Mouse (Mus musculus) frontal cortex, postnatal 10 days (tissue): ENCODE results near the gene Vmn2r110.

Experiments
- DNase-seq, 2 experiments: peaks; one replicate each; pipeline ENCODE4 v3.0.0; 2022; ENCODE audit warnings: low spot score in 2 of 2, mixed read lengths in 1 of 2

Vmn2r110 gene

GRCm38 (mm10) chr17:20596323-20596722, at the start of gene Vmn2r110:
Vmn2r110 (minus strand) TSS chr17:20596423.
- no peak for DNase-seq

DNA sequence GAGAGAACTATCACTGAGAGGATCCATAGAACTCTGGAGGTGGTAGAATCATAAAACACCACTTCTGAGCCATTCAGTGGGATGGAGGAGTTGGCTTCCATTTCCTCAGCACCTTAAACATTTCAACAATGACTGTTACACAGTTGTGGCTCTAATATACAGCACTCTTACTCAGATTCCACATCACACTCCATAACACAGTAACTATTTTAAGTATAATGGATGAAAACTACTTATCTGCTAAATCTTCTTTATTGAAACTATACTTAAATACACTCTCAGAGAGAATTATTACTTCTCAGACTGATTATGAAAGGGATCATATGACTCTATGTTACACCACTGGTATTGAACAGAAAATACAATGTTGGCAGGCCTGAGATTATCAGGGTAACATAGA, 28.6 kb upstream of the Vmn2r110 start, which contains the start of gene Fpr-rs3:
Gene Fpr-rs3 (minus strand): TSS at position 101 of the 400 bp plus-strand sequence.
- no peak for DNase-seq

DNA sequence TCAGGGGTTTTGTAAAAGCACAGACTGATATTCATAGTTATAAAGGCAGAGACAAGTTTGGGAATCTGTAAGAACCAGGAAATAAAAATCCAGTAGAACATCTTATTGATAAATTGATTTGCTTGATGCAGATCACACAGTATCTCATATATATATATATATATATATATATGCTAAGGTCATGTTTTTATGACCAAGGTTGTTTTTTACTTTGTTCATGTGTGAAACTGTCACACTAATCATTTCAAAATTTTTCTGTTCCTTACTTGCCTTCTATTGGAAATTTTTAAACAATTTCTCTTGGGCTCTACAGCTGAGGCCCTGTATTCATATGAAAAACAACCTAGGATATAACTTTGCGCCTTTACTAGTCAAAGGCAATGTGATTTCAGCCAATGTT, 31.6 kb downstream of the Vmn2r110 start, which contains the start of gene Vmn2r109:
Gene Vmn2r109 (minus strand): TSS at position 101 of the 400 bp plus-strand sequence.
- no peak for DNase-seq
